Mouse (Mus musculus) myocyte (in vitro differentiated cells): Measurements from ENCODE around the gene Sag.

Experiments used
- CEBPB ChIP-seq: IDR thresholded peaks from 2 replicates; pipeline ENCODE4 v1.6.1; 2011; ENCODE audit warnings: mild to moderate bottlenecking, moderate library complexity; ENCODE audit not compliant: poor library complexity, insufficient read depth, severe bottlenecking
- MAX ChIP-seq: IDR thresholded peaks from one replicate; pipeline ENCODE4 v1.6.1; 2011; ENCODE audit warnings: low read depth, mild to moderate bottlenecking, control low read depth
- POLR2A ChIP-seq: IDR thresholded peaks from one replicate; pipeline ENCODE4 v1.6.1; 2011; ENCODE audit warnings: low read depth, mild to moderate bottlenecking, control low read depth, moderate library complexity; ENCODE audit not compliant: insufficient read length
- SRF ChIP-seq: IDR thresholded peaks from one replicate; pipeline ENCODE4 v1.6.1; 2011; ENCODE audit warnings: low read depth; ENCODE audit not compliant: control insufficient read depth, insufficient read length
- TCF12 ChIP-seq: IDR thresholded peaks from one replicate; pipeline ENCODE4 v1.6.1; 2011; ENCODE audit warnings: mild to moderate bottlenecking, control low read depth; ENCODE audit not compliant: poor library complexity, insufficient read depth, severe bottlenecking
- USF1 ChIP-seq: IDR thresholded peaks from one replicate; pipeline ENCODE4 v1.6.1; 2011; ENCODE audit warnings: low read depth, mild to moderate bottlenecking, control low read depth, moderate library complexity

DNA sequence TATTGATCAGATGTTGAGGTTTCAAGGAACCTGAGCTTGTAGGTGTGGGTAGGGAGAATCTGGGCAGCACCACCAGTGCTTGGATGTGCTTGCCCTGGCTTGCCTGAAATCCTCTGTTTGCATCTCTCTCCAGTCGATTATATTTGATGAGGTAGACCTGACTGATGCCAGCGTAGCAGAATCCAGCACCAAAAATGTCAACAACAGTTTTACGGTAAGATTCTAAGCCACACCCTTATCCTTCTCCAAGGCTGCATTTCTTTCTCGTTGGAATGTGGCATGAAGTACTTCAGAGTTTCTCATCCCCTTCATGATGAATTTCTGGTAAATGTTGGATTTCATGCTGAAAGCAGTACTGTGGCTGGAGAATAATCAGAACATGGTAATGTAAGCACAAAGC is 78.2 kb downstream of the Sag start:
- TF ChIP-seq MAX (no peak), TCF12 (no peak), POLR2A (no peak), USF1 (no peak), CEBPB (no peak), SRF (no peak)
